Mouse (Mus musculus) thymus, postnatal 0 days (tissue): ENCODE results near the gene Baiap3. TPM values are rescaled to one million over a fixed set of nuclear protein-coding genes. Genes with fewer than 3 reads are reported as not detected.

Experiments
- DNase-seq: peaks from one replicate; pipeline ENCODE4 v3.0.0-alpha.2; 2015; ENCODE audit warnings: low spot score
- microRNA-seq: library from miRNA; unstranded; fragments of <30 nt; microRNA quantifications from one replicate; pipeline ENCODE4, GENCODE M21; 2016; ENCODE audit warnings: borderline number of aligned reads
- polyA plus RNA-seq: library from polyadenylated mRNA; unstranded; fragments of >200 nt; fragmentation: Nextera tagmentation; extraction: Ambion mirVana; gene quantifications from 2 replicates; pipeline ENCODE4 v1.2.1, GENCODE M21; 2015

Baiap3 gene
- polyA plus RNA-seq, 1 experiment from 2014 or later, result 32.5 TPM

DNA sequence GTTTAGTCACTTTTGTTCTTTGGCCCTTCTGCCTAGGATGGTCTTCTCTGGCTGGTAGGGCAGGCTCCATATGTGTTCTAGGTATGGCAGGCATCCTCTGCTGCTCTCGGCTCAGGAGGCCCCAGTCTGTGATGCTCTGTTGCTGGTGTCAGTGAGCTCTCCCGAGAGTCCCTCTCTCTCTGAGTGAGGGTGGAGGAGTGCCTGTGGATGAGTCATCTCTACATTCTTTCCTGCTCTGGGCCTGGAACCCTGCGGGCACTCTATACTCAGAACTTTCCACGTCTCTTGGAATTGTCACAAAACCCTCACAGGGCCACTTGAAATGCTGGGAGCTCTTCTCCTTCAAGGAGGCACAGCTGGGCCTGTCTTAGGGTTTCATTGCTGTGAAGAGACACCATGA is 44.5 kb downstream of the Baiap3 start:
- DNase-seq, result no peak

DNA sequence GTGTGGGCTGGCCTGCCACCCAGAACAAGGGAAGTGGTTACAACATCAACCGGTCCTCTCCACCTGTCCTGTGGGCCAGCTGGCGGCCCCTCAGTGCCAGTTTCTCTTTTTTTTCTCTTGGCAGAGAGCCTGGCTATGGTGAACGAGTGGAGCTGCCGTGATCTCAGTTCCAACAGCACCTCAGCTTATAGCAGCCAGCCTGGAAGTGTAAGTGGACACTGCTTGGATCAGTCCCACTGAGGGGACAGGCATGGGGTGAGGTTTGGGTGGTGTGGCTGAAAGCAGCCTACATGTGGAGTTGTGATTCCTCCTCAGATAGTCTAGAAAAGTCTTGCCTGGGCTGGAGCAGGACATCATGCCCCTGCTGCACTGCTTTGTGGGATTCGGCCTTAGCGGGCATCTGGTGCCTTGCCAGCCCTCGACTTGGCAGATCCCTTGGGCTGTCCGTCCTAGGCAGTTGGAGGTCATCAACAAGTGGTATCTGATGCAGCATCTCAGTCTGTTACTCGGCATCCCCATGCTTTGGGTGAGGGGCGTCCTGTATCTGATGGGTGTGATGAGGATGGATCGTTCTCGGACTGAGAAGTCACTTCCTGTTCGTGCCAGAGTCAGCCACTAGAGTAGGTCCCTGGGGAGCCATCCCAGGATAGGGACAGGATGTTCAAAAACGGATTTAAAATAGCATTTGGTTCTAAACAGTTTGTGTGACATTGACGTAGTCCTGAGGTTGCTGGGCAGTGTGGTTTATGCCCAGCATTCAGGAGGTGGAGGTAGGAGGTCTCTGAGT is 45.3 kb downstream of the Baiap3 start:
- DNase-seq, result peak; percentile 3

DNA sequence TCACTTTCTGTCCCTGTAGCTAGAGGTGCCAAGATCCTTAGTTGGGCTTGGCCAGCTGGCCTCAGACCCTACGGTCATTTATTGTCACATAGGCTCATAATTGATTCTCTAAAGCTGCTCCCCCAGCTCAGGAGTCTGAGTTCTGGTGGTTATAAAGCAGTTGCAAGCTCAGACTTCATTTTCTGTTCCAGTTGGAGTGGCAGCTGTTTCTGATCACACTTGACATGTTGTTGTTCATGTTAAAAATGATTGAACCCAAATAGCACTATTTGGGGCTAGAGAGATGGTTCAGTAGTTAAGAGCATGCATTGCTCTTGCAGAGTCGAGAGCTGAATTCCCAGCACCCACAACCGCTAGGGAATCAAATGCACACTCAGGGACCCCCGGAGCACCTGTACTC is 46.2 kb downstream of the Baiap3 start:
- no peak for DNase-seq

DNA sequence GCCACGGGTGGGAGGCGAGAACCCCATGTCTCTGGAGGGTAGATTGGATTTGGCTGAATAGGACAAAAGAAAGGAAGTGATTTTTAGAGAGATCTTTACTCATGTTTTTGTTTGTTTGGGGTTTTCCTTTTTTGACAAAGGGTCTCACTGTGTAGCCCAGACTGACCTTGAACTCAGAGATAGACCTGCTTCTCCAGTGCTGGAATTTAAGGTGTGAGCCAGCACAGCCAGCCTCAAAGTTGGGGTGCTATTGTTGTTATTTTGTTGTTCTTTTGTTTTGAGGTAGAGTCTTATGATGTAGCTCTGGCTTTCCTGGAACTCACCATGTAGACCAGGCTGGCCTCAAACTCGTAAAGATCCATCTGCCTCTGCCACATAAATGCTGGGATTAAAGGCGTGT is 53.8 kb downstream of the Baiap3 start:
- no peak for DNase-seq

Small RNA genes within 50 kb of the gene (microRNA-seq; reads per million reads assigned to microRNA genes)
- gene Mir3547, result 6.7 reads per million, percentile 11 among the genes with 10 or more reads in this experiment

Other genes starting within 250 kb of the Baiap3 start
- gene Cramp1l, start 240.6 kb downstream of the Baiap3 start, polyA plus RNA-seq, result 4.7 and 5.4 TPM in 2 replicates
- gene Ift140, start 240.3 kb downstream of the Baiap3 start, polyA plus RNA-seq, result 10.6 and 11.7 TPM in 2 replicates
- 5.5 and 6.0 TPM in 2 replicates for gene Tmem204, start 172.8 kb downstream of the Baiap3 start, polyA plus RNA-seq
- gene Telo2, start 140.4 kb downstream of the Baiap3 start, polyA plus RNA-seq, result 19.2 and 19.8 TPM in 2 replicates
- gene Ptx4, start 135.6 kb downstream of the Baiap3 start, polyA plus RNA-seq, result 0.12 TPM in 1 of 2 replicates, not detected in the other
- gene Clcn7, start 123.0 kb downstream of the Baiap3 start, polyA plus RNA-seq, result 12.7 and 15.0 TPM in 2 replicates
- 0.07 and 0.10 TPM in 2 replicates for gene Ccdc154, start 93.9 kb downstream of the Baiap3 start, polyA plus RNA-seq
- 0.19 TPM in 1 of 2 replicates, not detected in the other for gene Gm38655, start 80.9 kb downstream of the Baiap3 start, polyA plus RNA-seq
- 34.4 and 34.5 TPM in 2 replicates for gene BC003965, start 71.8 kb downstream of the Baiap3 start, polyA plus RNA-seq
- 12.4 and 13.9 TPM in 2 replicates for gene Unkl, start 68.0 kb downstream of the Baiap3 start, polyA plus RNA-seq
- 60.4 and 61.6 TPM in 2 replicates for gene Gnptg, start 16.2 kb downstream of the Baiap3 start, polyA plus RNA-seq
- 73.5 and 74.0 TPM in 2 replicates for gene Tsr3, start 16.2 kb downstream of the Baiap3 start, polyA plus RNA-seq
- 772 and 787 TPM in 2 replicates for gene Ube2i, start 18.3 kb upstream of the Baiap3 start, polyA plus RNA-seq
- 1.2 and 2.1 TPM in 2 replicates for gene Prss34, start 42.0 kb upstream of the Baiap3 start, polyA plus RNA-seq
- gene Prss28, start 52.3 kb upstream of the Baiap3 start, polyA plus RNA-seq, result 0.30 TPM in 1 of 2 replicates, not detected in the other
- 1.6 and 1.9 TPM in 2 replicates for gene Prss29, start 62.3 kb upstream of the Baiap3 start, polyA plus RNA-seq
- 0.30 and 0.40 TPM in 2 replicates for gene Tpsab1, start 89.2 kb upstream of the Baiap3 start, polyA plus RNA-seq
- 8.0 and 9.1 TPM in 2 replicates for gene Tpsb2, start 109.9 kb upstream of the Baiap3 start, polyA plus RNA-seq
- gene Tpsg1, start 112.9 kb upstream of the Baiap3 start, polyA plus RNA-seq, result 0.36 and 0.52 TPM in 2 replicates
- gene Cacna1h, start 177.4 kb upstream of the Baiap3 start, polyA plus RNA-seq, result 0.17 and 0.18 TPM in 2 replicates
- 0.20 and 0.53 TPM in 2 replicates for gene Tekt4, start 198.3 kb upstream of the Baiap3 start, polyA plus RNA-seq
- 0.05 and 0.07 TPM in 2 replicates for gene Sstr5, start 240.9 kb upstream of the Baiap3 start, polyA plus RNA-seq